Mouse (Mus musculus) heart, adult 9 months (tissue): Measurements from ENCODE around the gene Nat9.
A peak's percentile ranks its signal among the peaks of the same experiment; 100 is the strongest.

Experiments used
- DNase-seq, 2 experiments: peaks; one replicate each; pipeline ENCODE4 v3.0.0; 2022; ENCODE audit warnings: low spot score in 2 of 2

The Nat9 gene

DNA sequence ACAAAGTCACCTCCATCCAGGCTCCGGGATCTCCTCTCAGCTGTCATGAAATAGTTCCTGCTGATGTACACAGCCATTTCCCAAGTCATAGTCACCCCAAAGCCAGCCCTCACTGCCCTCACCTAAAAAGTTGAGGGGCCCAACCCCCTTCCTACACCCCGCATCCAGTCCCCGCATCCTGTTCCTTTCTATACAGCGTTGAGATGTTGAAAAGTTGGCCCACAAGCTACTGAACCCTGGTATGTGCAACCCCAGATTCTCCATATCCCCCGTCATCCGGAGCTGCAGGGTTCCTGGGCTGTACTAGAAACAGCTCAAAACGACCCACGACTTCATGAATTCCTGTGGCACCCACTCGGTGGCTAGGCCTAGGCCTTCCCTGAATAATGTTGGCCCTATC lies 34.6 kb downstream of the Nat9 start:
- DNase-seq, result no peak

DNA sequence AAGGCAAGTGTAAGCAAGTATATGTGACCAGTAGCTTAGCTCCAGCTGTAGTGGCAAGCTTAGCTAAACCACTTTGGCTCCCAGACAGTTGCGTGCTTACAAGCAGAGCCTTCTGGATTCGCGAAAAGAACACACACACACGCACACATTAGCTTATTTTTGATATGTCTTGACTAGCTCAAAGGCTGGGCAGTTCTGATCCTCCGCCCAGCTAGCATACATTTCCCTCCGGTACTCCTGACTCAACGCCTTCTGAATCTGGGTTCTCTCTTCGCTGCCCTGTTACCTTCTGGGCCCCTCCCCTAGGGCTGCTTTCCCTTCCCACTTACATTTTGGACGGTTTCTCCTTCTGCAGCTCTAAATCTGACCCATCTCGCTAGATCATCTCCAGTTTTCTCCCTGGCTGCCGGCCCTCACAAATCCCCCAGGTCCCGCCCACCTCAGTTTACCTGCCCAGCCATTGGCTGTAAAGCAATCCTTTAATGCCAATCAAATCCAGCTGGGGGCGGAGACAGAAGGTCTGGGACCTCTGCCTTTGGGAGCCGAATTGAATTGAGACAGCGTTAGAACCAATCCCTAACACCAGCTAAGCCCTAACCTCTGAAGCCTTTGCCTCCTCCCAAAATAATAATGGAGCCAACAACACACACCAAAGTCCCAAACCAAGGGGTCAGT lies 35.8 kb downstream of the Nat9 start:
- no peak for DNase-seq

GRCm38 (mm10) chr11:115150741-115151254 lies 36.9 kb downstream of the Nat9 start:
- no peak for DNase-seq

DNA sequence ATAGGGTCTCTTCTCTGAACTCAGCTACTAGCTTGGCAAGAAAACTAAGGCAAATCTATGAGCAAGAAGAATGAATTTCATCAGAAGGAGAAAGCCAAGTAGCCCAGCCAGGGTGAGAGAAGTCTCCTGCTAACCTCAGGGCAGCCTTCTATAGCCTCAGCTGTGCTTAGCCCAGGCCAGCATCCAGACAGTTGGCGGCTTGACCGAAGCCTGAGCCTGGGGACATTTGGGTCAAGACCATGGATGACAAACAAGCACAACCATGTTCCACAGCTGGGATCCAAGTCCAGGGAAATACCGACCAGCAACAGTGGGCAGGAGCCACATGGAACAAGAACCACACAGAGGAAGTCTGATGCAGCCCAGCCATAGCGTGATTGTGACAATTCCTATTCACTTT lies 39.8 kb downstream of the Nat9 start:
- no peak for DNase-seq

GRCm38 (mm10) chr11:115141970-115142369 lies 45.7 kb downstream of the Nat9 start:
- no peak for DNase-seq

DNA sequence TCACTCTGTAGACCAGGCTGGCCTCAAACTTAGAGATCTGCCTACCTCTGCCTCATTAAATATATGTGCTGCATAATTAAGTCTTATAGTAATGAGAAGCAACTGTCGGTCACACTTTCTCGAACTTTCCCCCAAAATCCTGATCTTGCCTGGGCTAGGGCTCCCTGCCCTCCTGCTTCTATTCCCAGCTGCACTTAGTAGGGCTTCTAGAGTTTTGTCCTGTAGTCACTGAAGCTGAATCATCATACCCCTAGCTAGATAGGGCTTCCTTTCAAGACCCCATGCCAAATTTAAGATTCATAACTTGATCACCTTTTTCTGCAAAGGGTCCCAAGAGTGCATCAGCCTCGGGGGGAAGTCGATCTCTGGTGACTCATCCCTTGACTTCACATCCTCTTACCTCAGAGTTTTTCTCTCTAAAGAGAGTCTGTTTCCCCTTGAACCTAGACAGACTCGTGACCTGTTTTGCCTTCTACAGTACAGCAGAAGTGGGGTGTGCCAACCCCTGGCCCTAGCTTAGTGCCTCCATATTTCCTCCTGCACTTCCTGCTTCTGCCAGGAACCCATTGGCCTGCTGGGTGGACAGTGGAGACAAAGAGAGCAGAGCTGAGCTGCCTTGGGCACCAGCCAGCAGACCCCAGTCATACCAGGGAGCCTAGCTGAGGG lies 48.9 kb downstream of the Nat9 start:
- DNase-seq, result no peak

DNA sequence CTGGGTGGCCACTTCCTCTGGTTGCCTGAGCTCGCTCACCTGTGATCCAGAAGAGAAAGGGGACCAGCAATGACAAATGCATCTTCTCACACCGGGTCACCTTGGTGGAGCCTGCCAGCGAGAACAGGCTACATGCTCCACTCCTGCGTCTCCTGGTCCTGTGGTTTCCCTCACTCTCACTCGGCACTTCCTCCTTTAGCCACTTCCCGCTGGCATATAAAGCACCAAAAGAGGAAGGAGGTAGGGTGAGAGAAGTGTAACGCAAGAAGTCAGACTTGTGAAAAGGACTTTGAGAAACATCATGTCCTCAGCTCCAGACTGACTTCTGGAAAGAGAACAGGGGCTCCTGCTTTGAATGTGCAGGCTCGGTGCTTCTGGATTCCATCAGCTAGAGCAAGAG lies 53.9 kb downstream of the Nat9 start, which contains the start of gene Cd300lf:
TSS of gene Cd300lf (minus strand) at position 193 of the 400 bp plus-strand sequence.
- peak in 1 of 2 experiments; percentile 46 for DNase-seq
